Mouse (Mus musculus): Measurements from ENCODE around the gene Tbc1d1.

- no peak for TF ChIP-seq CTCF (IDR thresholded peaks at IDR 0.05; ENCODE audit: insufficient read depth, low read length)
- TF ChIP-seq POLR2A (IDR thresholded peaks at IDR 0.05; ENCODE audit: borderline replicate concordance, extremely low read depth, low read depth, low read length): no peak
Observed at GRCm38 (mm10) chr5:64345761-64346160, 189.7 kb downstream of the Tbc1d1 start.

All from lung, adult 2 months (tissue).